Mouse (Mus musculus) hindbrain, embryonic 14.5 days (tissue): ENCODE data around the gene Cep97. TPM values are rescaled to one million over a fixed set of nuclear protein-coding genes. Genes with fewer than 3 reads are reported as not detected.
"Not testable (repeated sequence)": the region's sequence is repeated elsewhere in the genome, so short reads cannot be mapped to it uniquely, and the experiment has no call there.

Source experiments
- ATAC-seq: fragments of 200-750 bp; cut with Nextera tagmentation; 2 replicates; pipeline ENCODE4 v1.8.0; 2017; ENCODE audit warnings: moderate number of reproducible peaks, mild to moderate bottlenecking, moderate TSS enrichment, moderate library complexity; ENCODE audit not compliant: low FRiP score
- DNase-seq: peaks from one replicate; pipeline ENCODE4 v3.0.0-alpha.2; 2015; ENCODE audit warnings: low spot score
- H3K27ac ChIP-seq: fragments of 300-500 bp; sonication (generic); 2 replicates; pipeline ENCODE4 v1.5.1; 2014; ENCODE audit warnings: mild to moderate bottlenecking, moderate library complexity
- H3K27me3 ChIP-seq: fragments of 300-500 bp; sonication (generic); 2 replicates; pipeline ENCODE4 v1.6.1; 2014; ENCODE audit warnings: mild to moderate bottlenecking, low read length, mixed read lengths; ENCODE audit not compliant: control insufficient read depth, insufficient read depth
- H3K36me3 ChIP-seq: fragments of 300-500 bp; sonication (generic); replicated peaks from 2 replicates; pipeline ENCODE4 v1.6.1; 2014; ENCODE audit not compliant: control insufficient read depth, insufficient read depth
- H3K4me1 ChIP-seq: fragments of 300-500 bp; sonication (generic); replicated peaks from 2 replicates; pipeline ENCODE4 v1.6.1; 2014; ENCODE audit warnings: antibody characterized with exemption, low read length, mixed read lengths; ENCODE audit not compliant: control insufficient read depth, insufficient read depth
- H3K4me2 ChIP-seq: fragments of 300-500 bp; sonication (generic); replicated peaks from 2 replicates; pipeline ENCODE4 v1.6.1; 2014; ENCODE audit warnings: mild to moderate bottlenecking, moderate library complexity
- H3K4me3 ChIP-seq: fragments of 300-500 bp; sonication (generic); replicated peaks from 2 replicates; pipeline ENCODE4 v1.5.1; 2014; ENCODE audit warnings: mild to moderate bottlenecking, low read length
- H3K9ac ChIP-seq: fragments of 300-500 bp; sonication (generic); 2 replicates; pipeline ENCODE4 v1.6.1; 2014
- H3K9me3 ChIP-seq: fragments of 300-500 bp; sonication (generic); 2 replicates; pipeline ENCODE4 v1.6.1; 2016; ENCODE audit warnings: low read length; ENCODE audit not compliant: control insufficient read depth
- WGBS: fragments of 180-500 bp; shearing (Covaris S2); extraction: QIAGEN DNeasy Blood & Tissue Kit; methylation state at CpG from one replicate; pipeline ENCODE4 v1.1.7; 2014; 5-methylcytosine and 5-hydroxymethylcytosine counted together
- polyA plus RNA-seq: library from polyadenylated mRNA; unstranded; fragments of >200 nt; fragmentation: Nextera tagmentation; extraction: Ambion mirVana; gene quantifications from 2 replicates; pipeline ENCODE4 v1.2.1, GENCODE M21; 2014

Cep97 gene
- polyA plus RNA-seq, 1 experiment from 2014 or later = 15.6 TPM

DNA sequence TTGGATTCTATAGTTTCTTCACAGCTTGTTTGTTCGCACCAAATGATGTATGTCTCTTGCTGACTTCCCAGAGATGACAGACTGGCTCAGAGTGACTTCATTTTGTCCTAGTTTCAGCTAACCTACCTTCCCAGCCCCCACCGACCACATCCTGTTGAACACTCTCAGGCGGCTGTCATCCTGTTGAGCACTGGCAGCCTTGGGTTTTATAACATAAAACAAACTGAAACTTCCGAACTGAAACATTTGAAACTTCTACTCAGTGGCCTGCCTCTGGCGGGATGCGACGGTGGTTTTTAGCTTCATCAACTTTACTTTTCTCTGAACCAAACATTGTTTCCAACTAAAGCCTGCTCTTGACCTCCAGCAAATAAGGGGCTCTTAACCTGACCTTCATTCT lies 14.3 kb upstream of the Cep97 start:
- Histone ChIP-seq H3K9me3 (no peaks in the 10 kb centered on the region), H3K4me3 (no peak overlapping the region), H3K27ac (no peak overlapping the region), H3K9ac (no peak overlapping the region), H3K4me1 (no peaks in the 10 kb centered on the region), H3K4me2 (no peak overlapping the region), H3K36me3 (no peaks in the 10 kb centered on the region), H3K27me3 (no peaks in the 10 kb centered on the region)
- 77% methylated on average over 7 of the region's 7 CpGs for WGBS
- ATAC-seq (no peak), DNase-seq (no peak)

DNA sequence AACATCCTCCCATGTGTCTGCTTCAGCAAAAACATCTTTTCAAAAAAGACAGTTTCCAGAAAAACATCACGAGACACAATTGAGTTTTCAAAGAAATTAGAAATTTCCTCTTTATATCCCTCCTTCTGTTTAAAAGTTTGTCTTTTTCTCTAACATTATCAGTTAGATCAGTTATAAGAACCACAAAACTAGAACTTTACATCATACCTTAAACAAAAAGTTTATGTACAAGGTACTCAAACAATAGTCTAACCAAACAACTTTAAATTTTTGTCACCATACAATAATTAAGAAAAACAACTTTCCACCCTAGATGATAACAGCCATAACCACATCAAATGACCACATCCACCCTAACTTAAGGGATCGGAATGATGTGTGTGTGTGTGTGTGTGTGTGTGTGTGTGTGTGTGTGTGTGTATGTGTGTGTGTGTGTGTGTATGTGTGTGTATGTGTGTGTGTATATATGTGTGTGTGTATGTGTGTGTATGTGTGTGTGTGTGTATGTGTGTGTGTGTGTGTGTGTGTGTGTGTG lies 13.3 kb upstream of the Cep97 start:
- H3K27ac ChIP-seq, H3K36me3 ChIP-seq, H3K4me1 ChIP-seq, H3K9ac ChIP-seq, H3K4me2 ChIP-seq, ATAC-seq, H3K4me3 ChIP-seq, H3K9me3 ChIP-seq, DNase-seq, H3K27me3 ChIP-seq: not testable (repeated sequence)
- 94% methylated on average over 2 of the region's 2 CpGs for WGBS

DNA sequence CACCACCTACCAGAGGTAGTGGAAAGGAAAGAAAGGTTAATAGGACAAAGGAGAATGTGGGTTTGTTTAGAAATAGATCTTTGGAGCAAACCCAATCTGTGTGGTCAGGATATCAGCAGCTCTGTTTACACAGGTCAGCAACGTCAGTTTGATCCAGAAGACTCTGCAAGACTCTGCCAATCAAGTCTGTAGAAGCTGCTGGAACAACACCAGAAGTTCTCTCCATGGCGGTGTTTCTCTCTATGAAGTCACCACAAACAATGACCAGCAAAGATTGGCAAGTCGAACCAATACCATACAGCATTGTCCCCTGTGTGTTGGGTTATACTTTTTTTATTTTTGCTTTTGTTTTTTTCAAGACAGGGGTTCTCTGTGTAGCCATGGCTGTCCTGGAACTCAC lies 12.6 kb upstream of the Cep97 start:
- H3K27me3 ChIP-seq = no peaks in the 10 kb centered on the region
- no peak overlapping the region for H3K4me3 ChIP-seq
- H3K4me2 ChIP-seq = no peak overlapping the region
- no peaks in the 10 kb centered on the region for H3K9me3 ChIP-seq
- ATAC-seq (no peak), DNase-seq (no peak)
- no peak overlapping the region for H3K27ac ChIP-seq
- 77% methylated on average over 3 of the region's 3 CpGs for WGBS
- no peaks in the 10 kb centered on the region for H3K36me3 ChIP-seq
- no peak overlapping the region for H3K9ac ChIP-seq
- no peaks in the 10 kb centered on the region for H3K4me1 ChIP-seq

DNA sequence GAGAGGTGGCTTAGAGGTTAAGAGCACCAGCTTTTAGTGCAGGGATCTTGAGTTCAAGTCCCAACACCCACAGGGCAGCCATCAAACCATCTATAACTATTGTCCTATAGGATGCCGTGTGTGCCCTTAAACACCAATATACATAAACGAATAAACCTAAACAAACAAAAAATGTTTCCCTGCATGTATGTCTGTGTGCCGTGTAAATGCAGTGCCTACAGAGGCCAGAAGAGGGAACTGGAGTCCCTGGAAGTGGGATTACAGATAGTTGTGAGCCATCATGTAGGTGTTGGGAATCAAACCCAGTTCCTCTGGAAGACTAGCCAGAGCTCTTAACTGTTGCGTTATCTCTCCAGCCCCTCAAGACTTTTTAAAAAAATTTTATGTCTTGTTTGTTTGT lies 6.1 kb upstream of the Cep97 start:
- Histone ChIP-seq H3K4me1 (no peaks in the 10 kb centered on the region), H3K27ac (no peak overlapping the region), H3K9ac (no peak overlapping the region), H3K9me3 (no peaks in the 10 kb centered on the region), H3K4me3 (no peak overlapping the region), H3K27me3 (no peaks in the 10 kb centered on the region), H3K36me3 (no peaks in the 10 kb centered on the region), H3K4me2 (no peak overlapping the region)
- ATAC-seq = no peak
- DNase-seq = no peak
- WGBS = 93% methylated on average over 4 of the region's 4 CpGs

DNA sequence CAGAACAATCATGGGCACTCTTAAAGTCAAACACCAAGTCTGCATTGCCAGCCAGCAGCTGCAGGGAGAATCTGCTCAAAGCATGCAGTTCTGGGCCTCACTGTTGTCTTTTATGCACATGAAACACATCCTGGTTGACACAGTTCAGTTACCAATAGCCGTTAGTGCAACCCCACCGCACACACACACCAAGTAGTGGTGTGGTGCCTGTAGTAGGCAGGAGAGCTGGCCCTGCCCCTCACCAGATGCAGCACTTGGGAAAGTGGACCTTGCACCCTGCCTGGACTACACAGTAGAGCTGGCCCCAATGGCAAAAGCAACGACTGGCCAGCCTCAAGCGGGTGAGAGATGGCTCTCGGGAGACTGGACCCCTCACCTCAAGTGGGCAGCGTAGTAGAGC lies 5.0 kb upstream of the Cep97 start:
- Histone ChIP-seq H3K4me2 (no peak overlapping the region), H3K9me3 (no peaks in the 10 kb centered on the region), H3K27me3 (no peaks in the 10 kb centered on the region), H3K27ac (no peak overlapping the region), H3K36me3 (no peaks in the 10 kb centered on the region), H3K4me3 (no peak overlapping the region), H3K9ac (no peak overlapping the region), H3K4me1 (no peaks in the 10 kb centered on the region)
- 87% methylated on average over 6 of the region's 6 CpGs for WGBS
- ATAC-seq = no peak
- no peak for DNase-seq

DNA sequence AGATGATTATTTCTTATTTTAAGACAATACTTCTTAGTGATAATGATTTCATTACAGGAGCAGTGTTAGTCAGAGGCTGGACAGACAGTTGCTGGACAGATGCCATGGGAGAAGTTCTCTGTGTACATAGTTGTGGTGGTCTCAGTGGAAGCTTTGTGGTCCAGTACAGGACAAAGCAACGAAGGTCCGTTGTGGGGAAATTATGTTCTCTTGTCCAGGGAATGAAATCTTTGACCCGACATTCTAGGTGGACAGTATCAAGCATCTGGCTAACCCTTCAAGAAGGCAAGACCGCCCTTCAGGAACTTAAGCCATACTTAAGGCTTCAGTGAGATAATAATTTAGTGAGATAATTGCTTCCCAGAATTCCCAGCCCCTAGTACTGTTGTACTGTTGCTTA lies 4.1 kb upstream of the Cep97 start:
- no peak overlapping the region for H3K4me2 ChIP-seq
- H3K27ac ChIP-seq = no peak overlapping the region
- no peak overlapping the region for H3K4me3 ChIP-seq
- no peaks in the 10 kb centered on the region for H3K27me3 ChIP-seq
- no peak for ATAC-seq
- no peaks in the 10 kb centered on the region for H3K36me3 ChIP-seq
- no peak for DNase-seq
- no peak overlapping the region for H3K9ac ChIP-seq
- H3K4me1 ChIP-seq = no peaks in the 10 kb centered on the region
- 90% methylated on average over 4 of the region's 4 CpGs for WGBS
- no peaks in the 10 kb centered on the region for H3K9me3 ChIP-seq

DNA sequence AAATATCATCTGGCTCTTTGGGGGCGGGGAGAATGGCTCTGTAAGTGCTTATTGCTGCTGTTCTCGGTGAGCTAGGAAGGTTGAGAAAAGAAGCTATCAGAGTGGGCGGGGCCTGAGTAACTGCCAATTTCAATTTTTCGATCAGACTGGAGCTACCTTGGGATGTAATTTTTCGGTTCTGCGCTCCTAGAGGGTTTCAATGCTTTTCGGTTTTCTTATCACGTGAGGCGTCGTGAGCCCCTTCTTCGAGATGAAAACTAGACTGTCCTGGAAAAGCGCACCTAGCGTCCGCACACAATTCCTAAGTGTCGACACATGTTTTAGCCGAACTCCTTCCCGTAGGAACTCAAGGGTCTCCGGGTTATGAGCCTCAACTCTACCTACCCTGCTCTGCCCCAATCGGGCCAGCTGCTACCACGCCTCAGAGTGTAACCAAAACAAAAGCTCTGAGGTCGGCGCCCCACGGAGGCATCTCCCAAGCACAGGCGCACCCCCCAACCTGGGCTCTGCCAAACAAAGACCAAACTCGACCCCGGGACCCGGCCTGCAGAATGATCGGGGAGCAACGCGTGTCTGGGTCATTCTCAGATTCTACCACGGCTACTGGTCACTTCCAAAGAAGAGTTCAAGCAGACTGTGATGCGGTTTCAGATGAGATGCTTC lies 843 bp downstream of the Cep97 start:
- Histone ChIP-seq H3K36me3 (peaks cover 3% of the 10 kb centered on the region), H3K9me3 (no peaks in the 10 kb centered on the region), H3K4me2 (peak overlapping the region; percentile 55), H3K4me1 (0 out of 2 replicates have a peak, but pooled peaks cover 3% of the 10 kb centered on the region), H3K27me3 (no peaks in the 10 kb centered on the region), H3K27ac (peak overlapping the region; percentile 69), H3K9ac (peak overlapping the region; percentile 63), H3K4me3 (peak overlapping the region; percentile 63)
- ATAC-seq = peak; percentile 57
- DNase-seq = peak; percentile 62
- 1% methylated on average over 32 of the region's 32 CpGs for WGBS

DNA sequence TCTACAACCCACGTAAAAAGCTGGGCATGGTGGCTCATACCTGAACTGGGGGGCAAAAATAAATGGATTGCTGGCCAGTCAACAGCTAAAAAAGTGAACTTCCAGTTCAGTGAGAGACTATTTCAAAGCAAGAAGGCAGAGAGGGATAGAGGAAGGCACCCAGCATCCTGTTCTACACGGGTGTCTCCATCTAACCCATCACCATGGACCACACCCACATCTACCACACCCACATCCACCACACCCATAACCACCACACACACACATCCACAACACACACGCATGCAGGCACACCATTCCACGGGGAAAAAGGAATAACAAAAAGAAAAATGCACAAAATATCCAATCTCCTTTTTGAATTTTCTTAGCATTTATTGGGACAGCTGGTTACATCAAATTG lies 10.6 kb downstream of the Cep97 start:
- ATAC-seq = no peak
- 92% methylated on average over 4 of the region's 4 CpGs for whole genome bisulfite sequencing
- Histone ChIP-seq H3K9ac (no peak overlapping the region), H3K4me2 (no peak overlapping the region), H3K4me3 (no peak overlapping the region), H3K4me1 (no peaks in the 10 kb centered on the region), H3K36me3 (peaks cover 64% of the 10 kb centered on the region), H3K9me3 (no peaks in the 10 kb centered on the region), H3K27me3 (no peaks in the 10 kb centered on the region), H3K27ac (no peak overlapping the region)
- no peak for DNase-seq

DNA sequence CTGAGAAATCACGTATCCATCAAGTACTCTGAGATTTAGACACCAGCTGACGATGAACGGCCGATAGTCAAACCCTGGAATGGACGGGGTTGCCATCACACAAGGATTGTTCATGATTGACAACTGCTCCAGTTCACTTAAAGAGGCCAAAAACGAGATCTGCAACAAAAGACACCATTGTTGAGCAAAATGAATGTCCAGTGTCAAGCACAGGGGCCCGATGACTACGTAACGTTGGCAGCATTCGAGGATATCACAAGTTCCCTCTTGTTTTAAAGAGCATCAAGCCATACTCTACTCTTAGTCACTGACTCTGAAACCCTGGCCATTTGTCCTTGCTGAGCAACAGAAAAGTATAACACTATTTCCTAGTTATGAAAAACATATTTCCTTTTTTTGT lies 12.6 kb downstream of the Cep97 start:
- no peak for ATAC-seq
- H3K4me2 ChIP-seq = no peak overlapping the region
- H3K36me3 ChIP-seq = peaks cover 64% of the 10 kb centered on the region
- no peak overlapping the region for H3K9ac ChIP-seq
- no peak for DNase-seq
- WGBS = 92% methylated on average over 10 of the region's 10 CpGs
- H3K4me3 ChIP-seq = no peak overlapping the region
- no peaks in the 10 kb centered on the region for H3K27me3 ChIP-seq
- no peaks in the 10 kb centered on the region for H3K9me3 ChIP-seq
- no peaks in the 10 kb centered on the region for H3K4me1 ChIP-seq
- H3K27ac ChIP-seq = no peak overlapping the region

DNA sequence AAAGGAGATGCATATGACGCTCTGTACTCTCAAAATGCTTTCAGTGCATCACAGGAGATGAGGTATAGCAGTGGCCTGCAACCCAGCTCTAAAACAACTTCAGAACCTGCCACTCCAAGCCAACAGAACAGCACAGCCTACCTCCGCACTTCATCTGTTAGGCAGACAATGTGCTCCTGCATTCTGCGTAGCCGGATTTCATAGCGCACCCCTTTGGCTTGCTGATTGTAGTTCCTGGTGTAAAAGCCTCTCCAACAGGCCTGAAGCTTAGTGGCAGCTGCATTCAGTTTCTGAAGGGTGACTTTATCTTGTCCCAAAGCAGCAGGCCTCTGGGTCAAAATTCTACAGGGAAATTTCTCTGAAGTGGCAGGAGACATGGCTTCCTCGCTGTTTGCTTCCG lies 19.9 kb downstream of the Cep97 start:
- over 99% methylated on average over 7 of the region's 7 CpGs for WGBS
- H3K9me3 ChIP-seq = no peaks in the 10 kb centered on the region
- no peak overlapping the region for H3K9ac ChIP-seq
- DNase-seq (no peak), ATAC-seq (no peak)
- no peak overlapping the region for H3K4me2 ChIP-seq
- H3K36me3 ChIP-seq = peaks cover 84% of the 10 kb centered on the region
- H3K4me1 ChIP-seq = no peaks in the 10 kb centered on the region
- H3K27ac ChIP-seq = no peak overlapping the region
- no peaks in the 10 kb centered on the region for H3K27me3 ChIP-seq
- no peak overlapping the region for H3K4me3 ChIP-seq
